Mouse (Mus musculus): Measurements from ENCODE around the gene Zbtb3. TPM values are rescaled to one million over a fixed set of nuclear protein-coding genes. Genes with fewer than 3 reads are reported as not detected.
A peak's percentile ranks its signal among the peaks of the same experiment; 100 is the strongest.
"Not testable (repeated sequence)": the region's sequence is repeated elsewhere in the genome, so short reads cannot be mapped to it uniquely, and the experiment has no call there.

Zbtb3 gene
- polyA plus RNA-seq, 1 experiment from 2014 or later, result 8.6 TPM

- no peak overlapping the region for H3K9ac ChIP-seq
- ATAC-seq (ENCODE audit: low FRiP score, low read depth), result no peak
- no peak overlapping the region for H3K4me2 ChIP-seq
- H3K27me3 ChIP-seq, result no peaks in the 10 kb centered on the region
- H3K36me3 ChIP-seq, result peaks cover 70% of the 10 kb centered on the region
- H3K27ac ChIP-seq (replicated peaks), result no peak overlapping the region
- no peak overlapping the region for H3K4me3 ChIP-seq
- peaks cover 10% of the 10 kb centered on the region for H3K4me1 ChIP-seq (replicated peaks)
- no peaks in the 10 kb centered on the region for H3K9me3 ChIP-seq
- WGBS, result 90% methylated on average over 4 of the region's 4 CpGs
Measured at GRCm38 (mm10) chr19:8832971-8833370, 30.6 kb downstream of the Zbtb3 start.

- peak overlapping the region; percentile 79; the same call in 1 of the 2 replicates for H3K4me3 ChIP-seq
- H3K4me1 ChIP-seq (replicated peaks), result peaks cover 30% of the 10 kb centered on the region
- H3K9ac ChIP-seq; H3K27me3 ChIP-seq; ATAC-seq (ENCODE audit: low FRiP score, low read depth); H3K9me3 ChIP-seq: not testable (repeated sequence)
- peaks cover 39% of the 10 kb centered on the region for H3K36me3 ChIP-seq
- peak overlapping the region; percentile 78; the same call in 1 of the 2 replicates for H3K4me2 ChIP-seq
- peak overlapping the region; percentile 97; the same call in 1 of the 2 replicates for H3K27ac ChIP-seq (replicated peaks)
- WGBS, result 97% methylated on average over 10 of the region's 10 CpGs
Measured at GRCm38 (mm10) chr19:8836327-8836726, 34.0 kb downstream of the Zbtb3 start.

GRCm38 (mm10) chr19:8837251-8837791, 35.0 kb downstream of the Zbtb3 start, which contains the start of gene Bscl2:
Bscl2 (plus strand) TSS chr19:8837467.
- WGBS, result under 1% methylated on average over 38 of the region's 38 CpGs
- Histone ChIP-seq H3K4me1 (replicated peaks) (peaks cover 37% of the 10 kb centered on the region), H3K4me3 (peak within 1 kb of the TSS; percentile 79), H3K9ac (peak within 1 kb of the TSS; percentile 92), H3K27me3 (no peaks in the 10 kb centered on the region), H3K4me2 (peak within 1 kb of the TSS; percentile 78), H3K27ac (replicated peaks) (peak within 1 kb of the TSS; percentile 97), H3K36me3 (peaks cover 35% of the 10 kb centered on the region), H3K9me3 (no peaks in the 10 kb centered on the region)
- ATAC-seq (ENCODE audit: low FRiP score, low read depth), result peak; percentile 71

- no peak for ATAC-seq (ENCODE audit: low FRiP score, low read depth)
- peak overlapping the region; percentile 78 for H3K4me2 ChIP-seq
- peak overlapping the region; percentile 79 for H3K4me3 ChIP-seq
- H3K9me3 ChIP-seq, result no peaks in the 10 kb centered on the region
- H3K4me1 ChIP-seq (replicated peaks), result peaks cover 38% of the 10 kb centered on the region
- H3K27me3 ChIP-seq, result no peaks in the 10 kb centered on the region
- peaks cover 32% of the 10 kb centered on the region for H3K36me3 ChIP-seq
- 10% methylated on average over 15 of the region's 15 CpGs for WGBS
- H3K9ac ChIP-seq, result peak overlapping the region; percentile 92
- H3K27ac ChIP-seq (replicated peaks), result peak overlapping the region; percentile 97
Measured at GRCm38 (mm10) chr19:8838041-8838730, 35.8 kb downstream of the Zbtb3 start.

GRCm38 (mm10) chr19:8839103-8839907, 37.0 kb downstream of the Zbtb3 start, which contains the start of gene Gng3:
Gng3 (minus strand) TSS chr19:8839194.
- Histone ChIP-seq H3K4me2 (peak within 1 kb of the TSS; percentile 78), H3K4me1 (replicated peaks) (peaks cover 38% of the 10 kb centered on the region), H3K36me3 (peaks cover 22% of the 10 kb centered on the region), H3K9ac (peak within 1 kb of the TSS; percentile 92), H3K27me3 (no peaks in the 10 kb centered on the region), H3K9me3 (no peaks in the 10 kb centered on the region), H3K4me3 (peak within 1 kb of the TSS; percentile 79), H3K27ac (replicated peaks) (peak within 1 kb of the TSS; percentile 97)
- ATAC-seq (ENCODE audit: low FRiP score, low read depth), result peak; percentile 93
- 27% methylated on average over 11 of the region's 11 CpGs for WGBS

GRCm38 (mm10) chr19:8839908-8840791, 37.8 kb downstream of the Zbtb3 start:
- WGBS, result 11% methylated on average over 29 of the region's 29 CpGs
- H3K27me3 ChIP-seq, result no peaks in the 10 kb centered on the region
- peaks cover 38% of the 10 kb centered on the region for H3K4me1 ChIP-seq (replicated peaks)
- peak overlapping the region; percentile 92 for H3K9ac ChIP-seq
- ATAC-seq (ENCODE audit: low FRiP score, low read depth), result peak; percentile 7; the same call in 1 of the 2 replicates
- H3K4me3 ChIP-seq, result peak overlapping the region; percentile 79
- H3K27ac ChIP-seq (replicated peaks), result peak overlapping the region; percentile 97
- no peaks in the 10 kb centered on the region for H3K9me3 ChIP-seq
- peaks cover 19% of the 10 kb centered on the region for H3K36me3 ChIP-seq
- H3K4me2 ChIP-seq, result peak overlapping the region; percentile 78

- H3K9me3 ChIP-seq, result no peaks in the 10 kb centered on the region
- WGBS, result 80% methylated on average over 7 of the region's 7 CpGs
- H3K4me3 ChIP-seq, result peak overlapping the region; percentile 79
- H3K27ac ChIP-seq (replicated peaks), result peak overlapping the region; percentile 97
- peaks cover 38% of the 10 kb centered on the region for H3K4me1 ChIP-seq (replicated peaks)
- H3K27me3 ChIP-seq, result no peaks in the 10 kb centered on the region
- peaks cover 20% of the 10 kb centered on the region for H3K36me3 ChIP-seq
- no peak for ATAC-seq (ENCODE audit: low FRiP score, low read depth)
- H3K4me2 ChIP-seq, result peak overlapping the region; percentile 78
- H3K9ac ChIP-seq, result peak overlapping the region; percentile 92
Measured at GRCm38 (mm10) chr19:8841012-8841411, 38.7 kb downstream of the Zbtb3 start.

GRCm38 (mm10) chr19:8842961-8843360, 40.6 kb downstream of the Zbtb3 start:
- Histone ChIP-seq H3K4me3 (no peak overlapping the region), H3K36me3 (peaks cover 38% of the 10 kb centered on the region), H3K9me3 (no peaks in the 10 kb centered on the region), H3K27me3 (no peaks in the 10 kb centered on the region), H3K27ac (replicated peaks) (no peak overlapping the region), H3K4me1 (replicated peaks) (peaks cover 28% of the 10 kb centered on the region), H3K9ac (no peak overlapping the region), H3K4me2 (no peak overlapping the region)
- 91% methylated on average over 6 of the region's 6 CpGs for WGBS
- ATAC-seq (ENCODE audit: low FRiP score, low read depth), result no peak

GRCm38 (mm10) chr19:8844371-8845129, 42.2 kb downstream of the Zbtb3 start:
- H3K36me3 ChIP-seq, result peaks cover 45% of the 10 kb centered on the region
- H3K9me3 ChIP-seq, result no peaks in the 10 kb centered on the region
- no peak overlapping the region for H3K4me3 ChIP-seq
- ATAC-seq (ENCODE audit: low FRiP score, low read depth), result no peak
- WGBS, result 56% methylated on average over 5 of the region's 5 CpGs
- no peak overlapping the region for H3K9ac ChIP-seq
- H3K27me3 ChIP-seq, result no peaks in the 10 kb centered on the region
- no peak overlapping the region for H3K27ac ChIP-seq (replicated peaks)
- H3K4me1 ChIP-seq (replicated peaks), result peaks cover 23% of the 10 kb centered on the region
- H3K4me2 ChIP-seq, result no peak overlapping the region

- no peak overlapping the region for H3K4me2 ChIP-seq
- H3K9ac ChIP-seq, result no peak overlapping the region
- no peak for ATAC-seq (ENCODE audit: low FRiP score, low read depth)
- no peaks in the 10 kb centered on the region for H3K9me3 ChIP-seq
- no peak overlapping the region for H3K4me3 ChIP-seq
- H3K36me3 ChIP-seq, result peaks cover 32% of the 10 kb centered on the region
- no peaks in the 10 kb centered on the region for H3K27me3 ChIP-seq
- 91% methylated on average over 5 of the region's 5 CpGs for WGBS
- no peak overlapping the region for H3K27ac ChIP-seq (replicated peaks)
- H3K4me1 ChIP-seq (replicated peaks), result no peaks in the 10 kb centered on the region
Measured at GRCm38 (mm10) chr19:8848356-8848755, 46.0 kb downstream of the Zbtb3 start.

Measured in hindbrain, embryonic 15.5 days (tissue).